Mouse (Mus musculus) midbrain, embryonic 13.5 days (tissue): ENCODE data around the gene Spcs3. TPM values are rescaled to one million over a fixed set of nuclear protein-coding genes. Genes with fewer than 3 reads are reported as not detected.

Source experiments
- ATAC-seq: fragments of 200-750 bp; cut with Nextera tagmentation; 2 replicates; pipeline ENCODE4 v1.8.0; 2017; ENCODE audit warnings: mild to moderate bottlenecking, moderate TSS enrichment, moderate library complexity
- H3K27ac ChIP-seq: fragments of 300-500 bp; sonication (generic); 2 replicates; pipeline ENCODE4 v1.5.1; 2015; ENCODE audit warnings: inconsistent platforms, mild to moderate bottlenecking, moderate library complexity
- H3K27me3 ChIP-seq: fragments of 300-500 bp; sonication (generic); 2 replicates; pipeline ENCODE4 v1.6.1; 2015; ENCODE audit warnings: mild to moderate bottlenecking, inconsistent platforms
- H3K36me3 ChIP-seq: fragments of 300-500 bp; sonication (generic); 2 replicates; pipeline ENCODE4 v1.6.1; 2015; ENCODE audit warnings: mild to moderate bottlenecking, inconsistent platforms
- H3K4me1 ChIP-seq: fragments of 300-500 bp; sonication (generic); replicated peaks from 2 replicates; pipeline ENCODE4 v1.6.1; 2015; ENCODE audit warnings: inconsistent platforms
- H3K4me2 ChIP-seq: fragments of 300-500 bp; sonication (generic); replicated peaks from 2 replicates; pipeline ENCODE4 v1.6.1; 2015; ENCODE audit warnings: moderate library complexity, mild to moderate bottlenecking, inconsistent platforms
- H3K4me3 ChIP-seq: fragments of 300-500 bp; sonication (generic); replicated peaks from 2 replicates; pipeline ENCODE4 v1.5.1; 2015; ENCODE audit warnings: mild to moderate bottlenecking, inconsistent platforms
- H3K9ac ChIP-seq: fragments of 300-500 bp; sonication (generic); replicated peaks from 2 replicates; pipeline ENCODE4 v1.6.1; 2015; ENCODE audit warnings: mild to moderate bottlenecking, inconsistent platforms
- H3K9me3 ChIP-seq: fragments of 300-500 bp; sonication (generic); 2 replicates; pipeline ENCODE4 v1.6.1; 2016; ENCODE audit warnings: mild to moderate bottlenecking, inconsistent platforms
- WGBS: fragments of 180-500 bp; shearing (Covaris S2); methylation state at CpG from one replicate; pipeline ENCODE4 v1.1.7; 2015; 5-methylcytosine and 5-hydroxymethylcytosine counted together
- polyA plus RNA-seq: library from polyadenylated mRNA; unstranded; fragments of >200 nt; fragmentation: Nextera tagmentation; extraction: Ambion mirVana; gene quantifications from 2 replicates; pipeline ENCODE4 v1.2.1, GENCODE M21; 2015

The Spcs3 gene
- polyA plus RNA-seq, 1 experiment from 2014 or later, result 58.4 TPM

GRCm38 (mm10) chr8:54505060-54505459, 24.7 kb downstream of the Spcs3 start:
- no peak for ATAC-seq
- peaks cover 6% of the 10 kb centered on the region; the same call in 1 of the 2 replicates for H3K4me1 ChIP-seq
- no peak overlapping the region for H3K27ac ChIP-seq
- no peak overlapping the region for H3K4me2 ChIP-seq
- 88% methylated on average over 2 of the region's 2 CpGs for WGBS
- no peaks in the 10 kb centered on the region for H3K36me3 ChIP-seq
- H3K4me3 ChIP-seq, result no peak overlapping the region
- H3K9ac ChIP-seq, result no peak overlapping the region
- H3K9me3 ChIP-seq, result no peaks in the 10 kb centered on the region
- H3K27me3 ChIP-seq, result no peaks in the 10 kb centered on the region

GRCm38 (mm10) chr8:54503104-54503503, 26.7 kb downstream of the Spcs3 start:
- H3K9ac ChIP-seq, result no peak overlapping the region
- whole genome bisulfite sequencing, result 80% methylated on average over 7 of the region's 7 CpGs
- no peaks in the 10 kb centered on the region for H3K36me3 ChIP-seq
- no peak overlapping the region for H3K27ac ChIP-seq
- no peaks in the 10 kb centered on the region for H3K4me1 ChIP-seq
- ATAC-seq, result no peak
- H3K4me2 ChIP-seq, result no peak overlapping the region
- H3K27me3 ChIP-seq, result no peaks in the 10 kb centered on the region
- no peak overlapping the region for H3K4me3 ChIP-seq
- H3K9me3 ChIP-seq, result no peaks in the 10 kb centered on the region

GRCm38 (mm10) chr8:54493915-54494314, 35.9 kb downstream of the Spcs3 start:
- no peaks in the 10 kb centered on the region for H3K9me3 ChIP-seq
- H3K9ac ChIP-seq, result no peak overlapping the region
- H3K4me2 ChIP-seq, result no peak overlapping the region
- WGBS, result 61% methylated on average over 3 of the region's 3 CpGs
- no peak for ATAC-seq
- peaks cover 3% of the 10 kb centered on the region; the same call in 1 of the 2 replicates for H3K27me3 ChIP-seq
- no peaks in the 10 kb centered on the region for H3K36me3 ChIP-seq
- H3K4me1 ChIP-seq, result no peaks in the 10 kb centered on the region
- H3K4me3 ChIP-seq, result no peak overlapping the region
- H3K27ac ChIP-seq, result no peak overlapping the region

- Histone ChIP-seq H3K9ac (no peak overlapping the region), H3K4me2 (no peak overlapping the region), H3K36me3 (no peaks in the 10 kb centered on the region), H3K9me3 (no peaks in the 10 kb centered on the region), H3K4me1 (no peaks in the 10 kb centered on the region), H3K27me3 (peaks cover 3% of the 10 kb centered on the region; the same call in 1 of the 2 replicates), H3K27ac (no peak overlapping the region), H3K4me3 (no peak overlapping the region)
- ATAC-seq, result no peak
- 14% methylated on average over 6 of the region's 6 CpGs for WGBS
Observed at GRCm38 (mm10) chr8:54493110-54493509, 36.7 kb downstream of the Spcs3 start.

GRCm38 (mm10) chr8:54491934-54492333, 37.9 kb downstream of the Spcs3 start:
- Histone ChIP-seq H3K27me3 (peaks cover 3% of the 10 kb centered on the region; the same call in 1 of the 2 replicates), H3K4me1 (no peaks in the 10 kb centered on the region), H3K27ac (no peak overlapping the region), H3K4me3 (no peak overlapping the region), H3K36me3 (no peaks in the 10 kb centered on the region), H3K9ac (no peak overlapping the region), H3K4me2 (no peak overlapping the region), H3K9me3 (no peaks in the 10 kb centered on the region)
- peak; percentile 61; the same call in 1 of the 2 replicates for ATAC-seq
- 84% methylated on average over 4 of the region's 4 CpGs for WGBS

GRCm38 (mm10) chr8:54491057-54491690, 38.6 kb downstream of the Spcs3 start:
- Histone ChIP-seq H3K27me3 (peaks cover 3% of the 10 kb centered on the region; the same call in 1 of the 2 replicates), H3K27ac (no peak overlapping the region), H3K9ac (no peak overlapping the region), H3K9me3 (no peaks in the 10 kb centered on the region), H3K4me1 (no peaks in the 10 kb centered on the region), H3K36me3 (no peaks in the 10 kb centered on the region), H3K4me3 (no peak overlapping the region), H3K4me2 (no peak overlapping the region)
- peak; percentile 73 for ATAC-seq
- 29% methylated on average over 6 of the region's 6 CpGs for WGBS

GRCm38 (mm10) chr8:54488437-54488836, 41.4 kb downstream of the Spcs3 start:
- H3K9ac ChIP-seq, result no peak overlapping the region
- H3K4me1 ChIP-seq, result no peaks in the 10 kb centered on the region
- H3K4me2 ChIP-seq, result no peak overlapping the region
- H3K27me3 ChIP-seq, result peaks cover 3% of the 10 kb centered on the region; the same call in 1 of the 2 replicates
- H3K27ac ChIP-seq, result no peak overlapping the region
- 83% methylated on average over 4 of the region's 4 CpGs for WGBS
- no peak overlapping the region for H3K4me3 ChIP-seq
- no peaks in the 10 kb centered on the region for H3K9me3 ChIP-seq
- ATAC-seq, result no peak
- no peaks in the 10 kb centered on the region for H3K36me3 ChIP-seq

GRCm38 (mm10) chr8:54486555-54487273, 43.1 kb downstream of the Spcs3 start:
- Histone ChIP-seq H3K9me3 (no peaks in the 10 kb centered on the region), H3K4me2 (peak overlapping the region; percentile 31), H3K4me1 (no peaks in the 10 kb centered on the region), H3K27me3 (no peaks in the 10 kb centered on the region), H3K9ac (0 out of 2 replicates have a peak overlapping the region, but pooled peaks have one; percentile 36), H3K27ac (no peak overlapping the region), H3K4me3 (peak overlapping the region; percentile 12; the same call in 1 of the 2 replicates), H3K36me3 (no peaks in the 10 kb centered on the region)
- ATAC-seq, result no peak
- 37% methylated on average over 19 of the region's 19 CpGs for WGBS

Other genes starting within 250 kb of the Spcs3 start
- 3.5 and 5.3 TPM in 2 replicates for gene Asb5, start 418 bp downstream of the Spcs3 start, polyA plus RNA-seq
- gene Spata4, start 70.8 kb upstream of the Spcs3 start, polyA plus RNA-seq, result 0.30 and 0.32 TPM in 2 replicates